Mouse (Mus musculus): ENCODE measurements at regions not wholly inside any gene's neighbourhood (a gene's known extent, or its start where the extent isn't known, plus 50 kb on each side); places are given as distances from the start of the nearest gene placed in this dataset.

GRCm38 (mm10) chr2:50916323-50917221 lies 232.3 kb downstream of the Rnd3 start:
- DNase-seq: no peak

GRCm38 (mm10) chr2:50915149-50915548 lies 233.8 kb downstream of the Rnd3 start:
- DNase-seq: no peak

DNA sequence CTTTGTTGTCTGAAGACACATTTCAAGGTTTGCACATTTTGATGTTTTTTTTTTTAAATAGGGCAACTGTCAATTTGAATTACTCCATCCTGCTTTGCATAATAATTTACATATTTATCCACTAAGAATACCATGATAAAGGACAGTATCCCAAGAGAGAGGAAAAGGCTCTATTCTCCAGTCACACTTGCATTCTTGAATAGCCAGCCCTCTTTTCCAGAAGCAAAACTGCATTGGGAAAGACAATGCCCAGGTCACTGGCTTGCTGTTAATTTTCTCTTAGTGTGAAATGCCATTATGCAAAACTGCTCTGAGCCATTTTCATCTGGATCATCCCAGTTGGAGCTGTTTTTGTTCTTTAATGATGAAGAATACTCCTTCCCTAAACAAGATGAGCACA lies 234.7 kb downstream of the Rnd3 start:
- DNase-seq: no peak

DNA sequence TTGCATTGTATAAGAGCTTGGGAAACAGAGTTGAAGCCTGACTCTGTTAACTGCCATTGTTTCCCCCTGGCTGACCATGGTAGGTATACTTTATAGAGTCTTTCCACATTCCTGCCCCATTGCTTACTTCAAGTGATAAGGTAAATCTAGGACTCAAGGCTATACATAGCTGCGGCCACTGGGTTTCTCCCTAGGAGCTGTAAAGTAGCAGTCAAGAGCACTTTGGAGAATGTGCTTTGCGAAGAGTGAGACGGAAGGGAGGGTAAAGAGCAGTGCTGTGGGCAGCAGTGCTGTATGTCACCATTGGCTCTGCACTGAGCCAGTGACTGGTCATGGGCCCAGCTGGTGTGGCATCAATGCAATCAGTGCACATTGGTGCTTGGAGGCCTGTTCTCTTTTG lies 240.1 kb downstream of the Rnd3 start:
- no peak for DNase-seq

GRCm38 (mm10) chr2:50902701-50903100 lies 246.2 kb downstream of the Rnd3 start:
- DNase-seq: no peak

DNA sequence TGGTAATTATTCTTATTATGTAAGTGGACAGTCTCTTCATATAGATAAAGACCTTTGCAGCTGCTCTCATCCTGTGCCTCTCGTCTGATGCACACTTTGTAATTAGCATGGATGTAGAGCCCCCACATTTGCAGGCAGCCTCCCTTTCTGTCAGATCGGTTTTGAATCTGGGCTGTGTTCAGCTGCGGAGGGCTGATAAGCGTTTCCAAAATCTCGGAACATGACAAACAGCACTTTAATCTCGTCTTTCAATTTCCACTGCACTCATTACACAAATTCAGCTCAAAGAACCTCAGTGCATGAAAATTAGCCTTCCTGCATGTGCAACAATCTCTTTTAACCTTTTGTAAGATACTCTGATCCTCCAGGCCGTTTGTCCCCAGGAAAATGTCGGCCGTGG lies 246.7 kb downstream of the Rnd3 start:
- no peak for DNase-seq

- DNase-seq: no peak
Measured at GRCm38 (mm10) chr2:50888992-50889391, 259.9 kb downstream of the Rnd3 start.

GRCm38 (mm10) chr2:50887954-50888353 lies 261.0 kb downstream of the Rnd3 start:
- no peak for DNase-seq

DNA sequence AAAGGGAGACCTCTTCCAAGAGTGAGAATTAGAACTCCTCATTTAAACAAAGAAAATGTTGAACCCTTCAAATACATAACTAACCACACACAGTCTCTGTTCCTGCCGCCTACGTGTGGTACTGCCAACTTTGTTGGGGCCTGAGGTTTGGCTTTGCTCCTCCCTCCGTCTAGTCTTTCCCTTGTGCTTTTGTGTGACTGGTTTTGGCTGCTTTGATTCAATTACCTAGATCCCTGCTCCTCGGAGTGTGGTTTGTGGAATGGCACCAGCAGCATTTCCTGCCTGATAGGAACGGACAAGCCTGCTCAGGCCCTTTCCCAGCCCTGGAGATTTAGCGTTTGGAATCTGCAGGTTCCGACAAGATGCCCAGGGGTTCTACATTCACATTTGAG lies 263.0 kb downstream of the Rnd3 start:
- DNase-seq: no peak

- DNase-seq: no peak
Measured at GRCm38 (mm10) chr2:50885280-50885923, 263.5 kb downstream of the Rnd3 start.

DNA sequence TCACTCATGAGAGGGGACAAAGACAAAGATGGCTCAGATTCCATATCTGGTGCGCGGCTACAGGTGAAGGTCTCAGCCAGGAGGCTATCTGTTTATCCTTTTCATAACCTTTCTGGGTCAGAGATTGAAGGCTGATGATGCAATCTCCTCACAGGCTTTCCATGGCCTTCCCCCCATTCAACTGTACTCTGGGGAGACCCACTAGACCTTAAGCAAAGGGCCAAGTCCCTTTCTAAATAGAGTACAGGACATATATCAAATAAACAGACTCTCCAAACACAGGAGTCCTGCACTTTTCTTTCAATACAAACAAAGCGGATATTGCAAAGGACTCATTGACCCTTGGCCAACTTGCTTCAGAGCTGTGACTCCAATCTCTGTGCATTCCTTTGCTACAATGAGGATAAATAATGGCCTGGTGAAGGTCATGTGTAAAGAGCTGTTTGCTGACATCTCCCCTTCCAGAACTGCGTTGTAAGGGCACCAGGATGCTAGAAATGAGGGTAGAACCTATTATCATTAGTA lies 267.3 kb downstream of the Rnd3 start:
- no peak for DNase-seq

- no peak for DNase-seq
Measured at GRCm38 (mm10) chr2:50880806-50881205, 268.1 kb downstream of the Rnd3 start.

DNA sequence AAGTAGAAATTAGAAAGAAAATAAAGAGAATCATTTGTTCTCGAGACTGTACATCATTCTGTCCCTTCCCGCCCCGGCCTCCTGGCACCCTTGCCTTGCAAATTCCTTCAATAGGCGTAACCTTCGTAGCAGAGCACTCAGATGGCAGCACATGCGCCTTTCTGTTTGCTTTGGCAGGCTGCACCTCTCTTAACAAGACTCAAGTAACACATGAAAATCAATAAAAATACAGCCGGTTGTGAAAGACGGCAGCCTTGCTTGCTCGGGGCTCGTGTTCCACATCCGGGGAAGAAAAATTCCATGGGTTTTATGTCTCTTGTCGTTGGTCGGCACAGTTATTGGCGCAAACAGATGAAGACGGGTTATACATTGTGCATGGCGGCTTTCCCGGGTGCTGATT lies 271.2 kb downstream of the Rnd3 start:
- DNase-seq: no peak

- DNase-seq: no peak
Measured at GRCm38 (mm10) chr2:50875072-50875471, 273.8 kb downstream of the Rnd3 start.

DNA sequence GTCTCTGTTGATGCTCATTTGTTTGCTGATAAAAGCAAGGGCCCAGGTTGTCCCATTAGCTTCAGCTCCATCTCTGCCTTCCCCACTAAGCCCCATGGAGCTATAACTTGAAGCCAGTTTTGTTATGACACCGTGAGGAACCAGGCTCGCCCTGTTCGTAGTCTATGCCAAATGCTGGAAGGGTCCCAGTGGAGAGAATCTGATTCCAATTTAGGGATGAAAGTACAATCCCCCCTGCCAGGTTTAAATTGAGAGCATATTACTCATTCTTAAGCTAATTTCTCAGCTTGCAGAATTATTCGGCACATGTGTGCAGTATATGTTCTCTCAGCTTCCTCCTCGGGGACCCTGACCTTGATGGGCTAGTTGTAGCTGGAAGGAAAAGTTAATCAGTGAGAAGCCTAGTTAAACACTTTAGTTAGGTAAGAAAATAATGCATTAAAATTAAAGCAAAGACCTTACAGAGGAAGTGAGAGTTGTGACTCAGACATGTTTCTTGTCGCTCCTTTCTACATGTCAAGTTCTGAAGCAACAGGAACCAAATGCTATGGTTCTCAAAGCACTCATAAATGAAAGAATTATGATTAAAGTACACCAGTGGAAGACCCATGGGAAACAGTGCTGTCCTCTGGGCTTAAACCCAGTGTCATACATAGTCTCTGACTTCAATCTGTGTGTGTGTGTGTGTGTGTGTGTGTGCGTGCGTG lies 295.2 kb downstream of the Rnd3 start:
- no peak for DNase-seq

DNA sequence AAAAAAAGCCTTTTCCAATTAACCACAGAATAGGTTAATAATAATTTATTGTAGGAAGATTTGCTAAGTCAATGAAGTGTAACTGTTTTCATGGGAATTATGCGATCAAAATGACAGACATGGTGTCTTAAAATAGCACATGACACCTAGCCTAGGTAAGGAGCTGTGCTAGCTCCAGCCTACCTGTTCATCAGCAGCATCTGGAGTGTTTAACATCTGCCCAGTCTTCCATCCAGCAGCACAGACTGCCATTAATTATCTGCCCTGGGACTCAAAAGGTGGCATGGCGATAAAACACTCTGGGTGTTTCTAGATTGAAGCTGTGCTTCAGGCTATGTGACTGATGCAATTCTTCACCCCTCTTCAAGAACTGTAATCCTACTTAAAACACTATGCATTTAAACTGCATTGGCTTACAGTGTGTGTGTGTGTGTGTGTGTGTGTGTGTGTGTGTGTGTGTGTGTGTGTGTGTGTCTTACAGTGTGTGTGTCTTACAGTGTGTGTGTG lies 296.4 kb downstream of the Rnd3 start:
- no peak for DNase-seq

- no peak for DNase-seq
Measured at GRCm38 (mm10) chr2:50850071-50850470, 298.8 kb downstream of the Rnd3 start.

- no peak for DNase-seq
Measured at GRCm38 (mm10) chr2:50841881-50842280, 307.0 kb downstream of the Rnd3 start.

DNA sequence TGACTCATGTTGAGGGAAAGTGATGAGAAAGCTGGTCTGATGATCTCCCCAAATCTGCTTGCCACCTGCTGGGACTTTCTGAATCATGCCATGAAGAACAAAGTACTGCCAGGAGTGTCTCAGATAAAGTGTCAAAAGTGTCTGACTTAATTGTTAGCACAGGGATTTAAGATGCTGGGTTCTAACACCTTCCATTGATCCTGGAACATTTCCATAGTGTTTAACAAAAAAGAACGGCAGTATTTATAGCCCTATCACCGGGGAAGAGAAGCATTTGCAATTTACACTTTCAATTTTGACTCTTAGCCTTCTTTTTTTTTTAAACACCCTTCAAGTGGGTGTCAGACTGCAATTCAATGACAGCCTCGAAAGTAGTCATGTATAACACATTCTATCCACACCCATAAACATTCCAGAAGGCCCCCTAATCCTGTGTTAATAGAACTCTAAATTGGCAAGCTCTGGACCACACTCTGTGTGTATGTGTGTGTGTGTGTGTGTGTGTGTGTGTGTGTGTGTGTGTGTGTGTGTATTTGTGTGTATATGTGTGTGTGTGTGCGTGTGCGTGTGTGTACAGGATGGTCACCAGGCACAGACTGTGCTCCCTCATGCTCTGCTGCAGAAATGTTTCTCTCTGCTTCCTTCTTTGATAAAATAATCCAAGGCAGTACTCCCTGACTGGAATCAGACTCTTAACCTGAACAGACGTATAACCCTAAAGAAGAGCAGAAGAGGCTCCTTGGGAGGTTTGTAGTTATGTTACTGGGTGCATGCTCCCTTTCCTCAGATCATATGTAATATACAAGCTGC lies 313.2 kb downstream of the Rnd3 start:
- DNase-seq: no peak

GRCm38 (mm10) chr2:50833791-50834190 lies 315.1 kb downstream of the Rnd3 start:
- DNase-seq: no peak

DNA sequence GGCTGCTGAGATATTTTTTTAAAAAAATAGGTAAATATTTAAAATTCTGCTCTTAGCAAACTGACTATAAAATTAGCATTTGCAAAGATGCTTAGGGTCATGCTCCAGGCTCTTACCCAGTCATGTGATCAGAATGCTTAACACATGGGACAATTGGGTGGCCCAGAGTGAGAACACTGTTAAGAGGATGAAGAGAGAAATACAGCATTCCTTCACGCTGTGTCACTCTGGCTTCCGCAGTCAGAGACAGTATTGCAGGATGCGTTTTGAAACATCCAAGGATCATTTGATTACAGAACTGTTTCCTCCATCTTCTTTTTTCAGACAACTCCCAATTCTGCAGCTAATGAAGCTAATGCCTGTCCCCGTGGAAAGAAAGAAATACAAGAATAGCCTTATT lies 316.4 kb downstream of the Rnd3 start:
- DNase-seq: no peak

DNA sequence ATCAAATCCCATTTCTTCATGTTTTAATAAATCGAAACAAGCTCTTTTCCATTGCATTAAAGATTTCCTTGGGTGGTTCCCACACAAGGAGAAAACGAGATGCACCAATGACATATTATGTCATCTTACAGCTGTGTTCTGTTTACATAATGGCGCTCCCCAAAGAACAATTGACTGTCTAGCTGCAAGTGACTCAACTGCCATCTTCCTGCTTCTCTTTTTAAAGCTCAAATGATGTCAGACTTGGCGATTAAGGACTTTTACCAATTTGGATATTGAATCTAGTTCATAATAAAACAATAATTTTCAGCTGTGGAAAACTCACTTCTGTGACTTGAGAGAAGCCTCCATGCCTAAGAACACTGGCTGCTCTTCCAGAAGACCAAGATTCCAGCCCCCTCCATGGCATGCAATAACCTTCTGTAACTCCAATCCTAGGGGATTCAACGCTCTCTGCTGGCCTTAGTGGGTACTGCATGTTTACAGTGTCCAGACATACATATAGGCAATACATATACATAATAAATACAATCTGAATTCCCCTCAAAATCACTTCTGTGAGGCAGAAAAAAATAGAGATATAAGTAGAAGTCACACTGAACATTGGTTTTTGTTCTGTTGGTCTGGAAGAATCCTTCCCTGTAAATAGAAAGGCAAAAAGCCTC lies 318.7 kb downstream of the Rnd3 start:
- no peak for DNase-seq

Data from liver (tissue).